Mouse (Mus musculus) heart, adult 2 months (tissue): ENCODE results near the gene Ascc3.

Source experiments
- CTCF ChIP-seq: fragments of 200-600 bp; IDR thresholded peaks from 2 replicates; pipeline ENCODE4 v1.8.1; 2022; ENCODE audit warnings: antibody characterized with exemption, mild to moderate bottlenecking, moderate library complexity
- POLR2A ChIP-seq: fragments of 200-500 bp; IDR thresholded peaks from 2 replicates; pipeline ENCODE4 v1.6.1; 2011; ENCODE audit warnings: mild to moderate bottlenecking, low read depth, low read length, control low read depth; ENCODE audit not compliant: insufficient read depth

GRCm38 (mm10) chr10:50802380-50802779 is 209.9 kb downstream of the Ascc3 start:
- no peak for TF ChIP-seq CTCF
- TF ChIP-seq POLR2A: no peak
